26 mouse cellular contexts compared by ENCODE assay signal in the genomic region with DNA sequence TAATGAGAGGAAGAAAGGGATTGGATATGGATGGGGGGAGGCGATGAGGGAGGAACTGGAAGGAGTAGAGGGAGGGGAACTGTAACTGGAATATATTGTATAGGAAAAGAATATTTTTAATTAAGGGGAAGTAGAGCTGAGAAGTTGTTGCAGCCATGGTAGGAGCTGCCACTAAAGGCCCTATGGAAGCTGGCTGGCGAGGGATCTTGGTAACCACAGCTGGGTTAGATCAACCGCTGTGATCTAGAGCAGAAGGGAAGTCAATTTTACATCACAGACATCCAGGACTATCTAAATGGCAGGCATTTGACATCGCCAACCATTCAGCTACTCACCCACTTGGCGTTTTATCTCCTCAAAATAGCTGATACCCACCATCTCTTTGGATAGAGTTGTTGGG.
A peak's percentile ranks its signal among the peaks of the same experiment; 100 is the strongest.
DNase-seq lines count a peak whose midpoint lies in the region; ATAC-seq and TF ChIP-seq lines count a peak whose summit lies in the region.
"Had no signal": no experiment of that assay in that cellular context is flagged by ENCODE, and none has a peak within 500 bp of the region (broad histone marks: within the 10 kb centered on the region; RNA-seq: fewer than 3 reads in every experiment).

No protein-coding gene starts in this region.

- H3K27me3 ChIP-seq in neural tube, embryonic 15.5 days (replicated peaks) = 0 out of 2 replicates have a peak, but pooled peaks cover 2% of the 10 kb centered on the region

- peak overlapping the region; percentile 72 for H3K27ac ChIP-seq in bone marrow macrophage, adult 2 months (ENCODE audit: insufficient read depth, low read depth, low read length)
- H3K27ac ChIP-seq in neural tube, embryonic 15.5 days (replicated peaks) = no peak overlapping the region
- H3K27ac ChIP-seq: forebrain, embryonic 10.5 days; forebrain, embryonic 13.5 days; gastrocnemius, adult 2 months; heart, adult 2 months; heart, embryonic 10.5 days; heart, embryonic 13.5 days; hindbrain, embryonic 14.5 days; hindbrain, postnatal 0 days had no signal

- peaks cover 23% of the 10 kb centered on the region for H3K4me1 ChIP-seq in bone marrow macrophage, adult 2 months (ENCODE audit: control insufficient read depth, insufficient read depth, low read length)
- H3K4me1 ChIP-seq in neural tube, embryonic 15.5 days = no peaks in the 10 kb centered on the region
- H3K4me1 ChIP-seq: heart, embryonic 10.5 days; heart, embryonic 13.5 days had no signal

- H3K4me3 ChIP-seq in bone marrow macrophage, adult 2 months (ENCODE audit: insufficient read depth, low read length) = no peak overlapping the region
- no peak overlapping the region for H3K4me3 ChIP-seq in neural tube, embryonic 15.5 days (replicated peaks)
- H3K4me3 ChIP-seq: forebrain, embryonic 10.5 days; forebrain, embryonic 13.5 days; gastrocnemius, adult 2 months; heart, adult 2 months; heart, embryonic 10.5 days; heart, embryonic 13.5 days had no signal

- no peak overlapping the region for H3K9ac ChIP-seq in neural tube, embryonic 15.5 days (replicated peaks)
- H3K9ac ChIP-seq: forebrain, embryonic 13.5 days; heart, embryonic 13.5 days; hindbrain, embryonic 14.5 days had no signal

- no peaks in the 10 kb centered on the region for H3K36me3 ChIP-seq in neural tube, embryonic 15.5 days
- H3K36me3 ChIP-seq: forebrain, embryonic 10.5 days; heart, embryonic 10.5 days; heart, embryonic 13.5 days had no signal

- no peak for TF ChIP-seq CTCF in bone marrow macrophage, adult 2 months (IDR thresholded peaks at IDR 0.05; ENCODE audit: low read depth, low read length)

- no peak for DNase-seq in adipocyte (ENCODE audit: low spot score)
- DNase-seq in ovary, adult 18-20 months (ENCODE audit: low spot score) = no peak
- DNase-seq: adrenal gland, postnatal 10 days; adrenal gland, postnatal 36 days; cerebellum, adult 11-12 months; cerebellum, adult 8-10 months; cerebellum, postnatal 10 days; cerebellum, postnatal 36 days; gastrocnemius, adult 2 months; gastrocnemius, postnatal 25 days; heart, adult 2 months; heart, postnatal 14 days; heart, postnatal 4 days had no signal

- no peaks in the 10 kb centered on the region for H3K9me3 ChIP-seq in neural tube, embryonic 15.5 days (replicated peaks)
- H3K9me3 ChIP-seq: heart, embryonic 10.5 days; heart, embryonic 13.5 days had no signal

- no peak overlapping the region for H3K4me2 ChIP-seq in neural tube, embryonic 15.5 days
- H3K4me2 ChIP-seq: forebrain, embryonic 13.5 days; heart, embryonic 13.5 days; hindbrain, embryonic 14.5 days had no signal

- 0 out of 2 replicates have a peak, but pooled peaks have one; percentile 29 for ATAC-seq in common myeloid progenitor, adult 5-6 weeks (replicated peaks; ENCODE audit: low read depth, poor library complexity, severe bottlenecking)
- peak; percentile 69 for ATAC-seq in megakaryocyte, adult 5-6 weeks (ENCODE audit: poor library complexity, severe bottlenecking)
- ATAC-seq in neural tube, embryonic 15.5 days (ENCODE audit: low FRiP score) = no peak
- ATAC-seq: activated CD4-positive, CD25-positive, alpha-beta regulatory T cell, adult 4 months; forebrain, embryonic 13.5 days; forebrain, embryonic 16.5 days; hindbrain, postnatal 0 days; inflammation-experienced regulatory T-cells, adult 6 months had no signal

- WGBS in neural tube, embryonic 15.5 days = 93% methylated on average over 5 of the region's 5 CpGs

- no peak for TF ChIP-seq POLR2A in bone marrow macrophage, adult 2 months (IDR thresholded peaks at IDR 0.05; ENCODE audit: borderline replicate concordance, low read depth, low read length)
